Mouse (Mus musculus) megakaryocyte, embryonic 14.5 days (primary cell): ENCODE results near the gene A530016L24Rik.

Experiments used
- FLI1 ChIP-seq: IDR thresholded peaks from 2 replicates; pipeline ENCODE4 v1.6.1; 2012; ENCODE audit warnings: low read length, inconsistent platforms, mixed read lengths
- GATA1 ChIP-seq: IDR thresholded peaks from 3 replicates; pipeline ENCODE4 v1.6.1; 2012; ENCODE audit warnings: mixed read lengths, low read length, inconsistent platforms, borderline replicate concordance

DNA sequence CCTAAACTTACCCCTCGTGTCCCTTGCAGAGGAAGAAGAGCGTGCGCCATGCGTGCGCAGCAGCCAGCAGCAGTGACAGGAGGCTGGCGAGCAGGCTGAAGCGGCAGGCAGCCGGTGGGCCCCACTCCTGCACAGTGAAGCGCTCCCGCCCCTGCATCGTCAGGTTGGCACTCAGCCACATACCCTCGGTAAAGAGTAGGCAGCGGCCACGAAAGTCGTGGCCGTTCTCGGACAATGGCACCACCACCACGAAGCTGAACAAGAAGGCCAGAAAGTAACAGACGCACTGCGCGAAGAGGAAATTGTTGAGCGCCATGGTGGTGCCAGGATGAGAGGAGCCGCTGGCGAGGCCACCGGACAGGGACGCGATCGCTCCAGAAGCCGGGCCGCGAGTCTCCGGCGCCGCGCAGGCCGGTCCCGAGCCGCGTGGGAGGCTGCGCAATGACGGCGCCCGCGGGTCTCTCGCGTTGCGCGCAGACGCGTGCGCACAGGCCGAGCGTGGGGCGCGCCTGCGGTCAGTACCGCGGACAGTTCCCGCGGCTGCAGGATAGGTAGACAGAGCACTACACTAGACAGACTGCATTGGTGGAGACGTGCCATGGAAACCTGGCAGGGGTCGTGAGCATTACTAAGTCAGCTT, 21.6 kb downstream of the A530016L24Rik start:
- TF ChIP-seq GATA1 (no peak), FLI1 (no peak)
